Mouse (Mus musculus) left cerebral cortex, adult 18-20 months (tissue): Measurements from ENCODE around the gene Piwil1. TPM values are rescaled to one million over a fixed set of nuclear protein-coding genes. Genes with fewer than 3 reads are reported as not detected.
A peak's percentile ranks its signal among the peaks of the same experiment; 100 is the strongest.

Experiments
- DNase-seq, 2 experiments: peaks; one replicate each; pipeline ENCODE4 v3.0.0; 2021 to 2022; ENCODE audit warnings: low spot score in 2 of 2, mixed read lengths in 1 of 2
- long read RNA-seq, 2 experiments: library from polyadenylated mRNA; stranded (forward); transcript quantifications; one replicate each; pipeline ENCODE4 v2.0.0; 2021
- total RNA-seq, 2 experiments: library from RNA; stranded (reverse); gene quantifications; 2 replicates each; pipeline ENCODE4 v1.2.3; 2021

Piwil1 gene
- not detected for total RNA-seq
- long read RNA-seq, experiment 1 = 0 reads
- long read RNA-seq, experiment 2 = 0 reads

DNA sequence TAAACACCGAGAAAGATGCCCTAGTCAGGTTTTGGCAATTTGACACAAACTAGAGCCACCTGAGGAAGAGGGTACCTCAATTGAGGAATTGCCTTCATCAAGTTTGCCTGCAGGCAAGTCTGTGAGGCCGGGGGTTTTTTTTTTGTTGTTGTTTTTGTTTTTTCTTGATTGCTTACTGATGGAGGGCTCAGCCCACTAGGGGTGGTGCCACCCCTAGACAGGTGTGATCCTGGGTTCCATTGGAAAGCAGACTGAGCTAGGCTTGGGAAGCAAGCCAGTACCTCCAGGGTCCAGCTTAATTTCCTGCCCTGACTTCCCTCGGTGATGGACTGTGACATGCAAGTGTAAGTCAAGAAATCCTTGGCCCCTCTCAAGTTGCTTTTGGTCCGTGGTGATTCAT is at the start of gene Piwil1:
Gene Piwil1 (plus strand): TSS at position 301 of the 400 bp plus-strand sequence.
- DNase-seq = no peak

DNA sequence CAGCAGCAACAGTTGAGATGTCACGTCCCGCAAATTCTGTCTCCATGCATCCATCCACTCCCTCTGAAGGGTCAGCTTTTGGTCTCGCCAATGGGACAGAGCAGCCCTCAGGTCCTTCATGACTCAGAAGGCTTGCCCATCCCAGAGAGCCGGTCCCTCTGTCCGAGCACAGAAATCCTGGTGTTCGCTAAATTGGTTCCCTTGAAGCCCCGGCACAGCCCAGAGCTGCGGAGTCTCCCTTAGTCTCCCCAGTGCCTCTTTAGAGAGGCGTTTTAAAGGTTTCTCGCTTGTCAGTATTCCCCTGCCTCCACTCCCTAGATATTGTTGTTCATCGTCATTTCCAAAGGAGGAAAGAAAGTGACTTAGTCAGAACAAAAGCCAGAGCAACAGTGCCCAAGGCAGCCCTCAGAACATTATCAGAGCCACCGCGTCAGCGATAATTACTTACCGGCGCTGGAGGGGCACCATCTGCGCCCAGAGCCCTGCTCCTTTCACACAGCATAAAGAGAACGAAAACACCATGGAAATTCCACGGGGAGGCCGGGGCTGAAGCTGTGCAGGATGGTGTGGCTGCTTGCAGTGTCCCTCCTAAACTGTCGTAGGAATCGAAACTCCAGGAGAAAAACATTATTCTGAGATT is 45.7 kb upstream of the Piwil1 start:
- DNase-seq = no peak

DNA sequence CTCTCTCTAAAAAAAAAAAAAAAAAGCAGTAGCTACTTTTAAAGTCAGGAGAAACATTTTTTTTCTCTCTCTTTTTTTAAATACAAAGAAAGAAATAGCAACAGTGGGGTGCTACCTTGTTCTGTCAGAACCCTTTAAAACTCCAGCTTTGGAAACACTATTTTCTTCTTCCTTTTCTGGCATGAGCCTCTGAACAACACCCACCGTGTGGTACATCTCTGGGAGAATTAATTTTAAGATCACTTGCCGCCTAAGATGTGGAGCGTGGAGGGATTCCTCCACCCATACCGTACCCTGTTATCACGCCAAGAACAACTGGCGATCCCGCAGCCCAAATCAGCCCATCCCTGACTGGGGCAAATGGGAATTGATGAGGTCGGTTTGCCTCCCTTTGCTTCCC is 42.2 kb upstream of the Piwil1 start:
- peak in 1 of 2 experiments; percentile 24 for DNase-seq

DNA sequence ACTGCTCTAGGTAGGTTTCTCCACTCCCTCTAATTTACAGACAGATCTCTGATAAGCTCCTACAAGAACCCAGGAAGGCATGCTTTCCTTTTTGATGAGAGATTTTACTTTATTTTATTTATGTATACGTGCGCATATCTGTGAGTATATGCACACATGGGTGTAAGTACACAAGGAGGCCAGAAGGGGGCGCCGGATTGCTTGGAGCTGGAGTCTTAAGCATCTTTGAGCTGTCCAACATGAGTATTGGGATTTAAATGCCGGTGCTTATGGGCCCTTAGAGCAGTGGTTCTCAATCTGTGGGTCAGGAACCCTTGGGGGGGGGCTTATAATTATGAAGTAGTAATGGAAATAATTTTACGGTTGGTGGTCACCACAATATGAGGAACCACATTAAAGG is 39.4 kb upstream of the Piwil1 start:
- no peak for DNase-seq

DNA sequence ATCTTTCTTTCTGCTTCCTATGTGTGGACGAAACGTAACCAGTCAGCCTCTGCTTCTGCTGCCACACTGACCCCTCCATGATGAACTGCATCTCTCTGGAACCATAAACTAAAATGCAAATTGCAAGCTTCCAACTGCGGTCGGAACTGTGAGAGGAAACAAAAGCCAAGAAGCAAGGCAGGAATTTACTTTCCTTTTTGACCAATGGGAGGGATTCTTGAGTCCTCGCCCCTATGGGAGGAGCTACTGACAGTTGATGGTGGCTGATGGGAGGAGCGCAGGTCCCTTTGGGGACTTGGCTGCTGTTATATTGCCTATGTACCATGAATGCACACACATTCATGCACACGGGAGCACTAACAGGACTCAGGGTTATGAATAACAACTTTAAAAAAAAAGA is 38.3 kb upstream of the Piwil1 start:
- no peak for DNase-seq

DNA sequence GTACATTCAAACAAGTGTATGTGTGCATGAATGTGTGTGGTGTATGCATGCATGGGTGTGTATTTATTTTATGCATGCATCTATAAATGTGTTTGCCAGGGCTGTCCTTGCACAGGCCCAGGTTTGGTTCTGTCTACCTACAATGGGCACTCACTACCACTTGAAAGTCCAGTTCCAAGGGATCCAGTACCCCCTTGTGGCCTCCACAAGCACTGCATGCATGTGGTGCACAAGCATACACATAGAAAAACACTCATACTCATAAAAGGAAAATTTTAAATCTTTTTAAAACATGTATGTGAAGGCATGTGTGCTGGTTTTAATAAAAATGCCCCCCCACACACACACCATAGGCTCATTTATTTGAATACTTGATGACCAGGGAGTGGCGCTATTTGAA is 37.3 kb upstream of the Piwil1 start:
- no peak for DNase-seq

DNA sequence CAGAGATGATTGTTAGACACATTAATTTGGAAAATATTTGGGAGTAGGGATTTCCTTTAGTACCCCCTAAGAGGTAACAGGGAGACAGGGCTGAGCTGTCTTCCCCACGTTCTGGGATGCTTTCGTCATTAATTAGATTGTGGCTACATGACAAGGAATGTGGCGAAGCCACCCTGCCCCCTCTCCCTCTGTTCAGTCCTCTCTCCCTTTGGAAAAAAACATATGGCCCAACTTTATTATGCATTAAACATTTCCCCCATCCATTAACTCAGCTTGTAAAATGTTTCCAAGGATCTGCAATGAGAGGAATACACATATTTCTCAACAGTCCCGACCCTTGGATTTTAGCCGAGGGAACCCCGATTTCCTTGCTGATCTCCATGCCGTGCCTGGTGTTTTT is 35.0 kb upstream of the Piwil1 start:
- DNase-seq = no peak

DNA sequence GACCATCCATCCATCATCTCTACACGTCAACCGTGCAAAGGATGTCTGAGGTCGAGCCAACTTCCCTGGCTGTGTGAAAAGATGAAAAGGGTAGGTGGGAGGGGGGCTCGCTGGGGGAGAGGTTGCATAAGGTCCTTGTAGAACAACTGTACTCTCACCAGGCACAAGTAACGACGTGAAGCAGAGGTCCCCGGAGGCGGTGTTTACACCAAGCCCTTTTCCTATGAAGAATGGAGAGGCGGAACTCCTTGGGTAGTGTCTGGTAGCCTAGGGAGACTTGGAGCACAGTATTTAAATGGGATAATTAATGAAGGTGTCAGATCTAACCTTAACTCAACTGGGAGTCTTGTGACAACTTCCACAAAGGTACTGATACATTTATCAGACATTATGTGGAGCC is 28.2 kb upstream of the Piwil1 start:
- DNase-seq = no peak

DNA sequence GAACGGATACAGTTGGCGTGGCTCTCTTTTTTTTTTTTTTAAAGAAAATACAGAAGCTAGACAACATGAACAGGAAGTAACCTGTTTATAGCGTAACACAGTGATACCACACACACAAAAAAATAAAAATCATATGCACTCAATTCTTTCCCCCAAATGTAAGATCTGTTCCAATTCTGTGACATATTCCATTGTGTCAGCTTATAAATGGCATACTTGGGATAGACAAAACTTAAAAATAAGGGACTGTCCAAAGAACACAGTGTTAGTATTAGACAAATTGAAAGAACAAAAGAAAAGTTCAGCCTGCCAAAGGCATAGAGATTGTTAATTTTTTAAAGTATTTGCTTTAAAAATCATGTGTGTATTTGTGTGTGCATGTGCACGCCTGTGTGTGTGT is 25.0 kb upstream of the Piwil1 start:
- no peak for DNase-seq

DNA sequence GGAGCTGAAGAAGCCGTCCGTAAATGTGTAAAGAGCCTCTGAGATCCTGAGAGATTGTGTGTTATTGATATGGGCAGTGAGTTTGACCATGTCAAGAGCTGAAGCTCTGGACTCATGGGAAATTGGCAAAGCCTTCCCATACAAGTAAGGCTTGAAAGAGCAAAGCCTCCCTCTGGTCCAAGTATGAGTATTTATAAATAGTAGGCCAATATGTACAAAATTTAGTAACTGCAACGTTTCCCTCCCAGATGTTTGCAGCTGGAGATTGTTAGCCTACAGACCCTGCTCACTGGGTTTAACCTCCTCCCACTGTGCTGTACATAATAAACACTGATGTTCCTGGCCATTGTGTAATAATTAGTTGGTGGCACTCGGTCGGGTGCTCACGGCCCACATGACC is 24.5 kb upstream of the Piwil1 start:
- no peak for DNase-seq

DNA sequence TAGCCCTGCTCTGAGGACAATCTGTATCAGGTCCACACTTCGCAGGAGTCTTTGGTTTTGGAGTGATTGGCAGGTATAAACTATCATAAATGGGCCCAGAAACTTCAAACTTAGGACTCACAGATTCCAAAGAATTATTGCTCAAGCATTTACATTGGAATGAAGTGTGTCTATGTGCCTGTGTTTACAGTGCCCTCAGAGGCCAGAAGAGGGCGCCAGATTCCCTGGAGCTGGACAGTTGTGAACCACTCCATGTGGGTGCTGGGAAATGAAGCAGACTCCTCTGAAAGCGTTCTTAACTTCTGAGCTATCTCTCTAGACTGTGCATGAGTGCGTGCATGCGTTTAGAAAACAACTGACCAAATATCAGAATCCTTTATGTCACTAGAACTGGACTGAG is 20.9 kb upstream of the Piwil1 start:
- DNase-seq = no peak

DNA sequence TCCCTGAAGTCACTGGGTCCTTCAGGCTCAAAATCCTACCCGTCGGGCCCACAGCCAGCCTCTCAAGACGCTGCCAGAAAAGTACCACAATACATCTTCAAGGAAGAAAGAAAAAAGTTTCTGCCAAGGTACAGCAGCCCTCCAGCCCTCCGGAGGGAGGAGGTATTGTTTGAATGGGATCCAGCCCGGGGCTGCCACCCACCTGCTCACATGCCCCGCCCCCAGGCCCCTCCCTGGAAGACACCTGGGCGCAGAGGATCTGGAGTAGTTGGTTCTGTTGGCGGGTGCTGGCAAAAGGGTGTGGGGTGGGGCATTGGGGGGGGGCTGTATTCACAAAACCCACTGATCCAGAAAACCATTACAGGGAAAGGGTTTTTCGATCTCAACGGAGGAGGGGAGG is 18.1 kb upstream of the Piwil1 start:
- no peak for DNase-seq

DNA sequence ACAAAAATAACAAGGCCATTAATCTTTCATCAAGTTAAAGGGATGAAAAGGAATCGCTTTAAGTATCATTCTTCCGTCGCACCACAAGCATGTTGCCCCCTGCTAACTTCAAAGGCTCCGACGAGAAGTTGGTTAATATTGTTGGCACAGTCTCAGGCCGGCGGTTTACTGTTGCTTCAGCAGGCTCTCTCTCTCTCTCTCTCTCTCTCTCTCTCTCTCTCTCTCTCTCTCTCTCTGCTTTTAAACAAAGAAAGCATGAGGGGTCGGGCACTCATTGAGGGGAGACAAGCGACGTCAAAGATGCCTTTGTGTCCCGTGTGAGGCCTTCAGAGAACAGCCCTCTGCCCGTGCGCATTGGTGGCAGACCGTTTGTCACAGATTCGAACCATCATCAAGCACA is 17.7 kb upstream of the Piwil1 start:
- no peak for DNase-seq

DNA sequence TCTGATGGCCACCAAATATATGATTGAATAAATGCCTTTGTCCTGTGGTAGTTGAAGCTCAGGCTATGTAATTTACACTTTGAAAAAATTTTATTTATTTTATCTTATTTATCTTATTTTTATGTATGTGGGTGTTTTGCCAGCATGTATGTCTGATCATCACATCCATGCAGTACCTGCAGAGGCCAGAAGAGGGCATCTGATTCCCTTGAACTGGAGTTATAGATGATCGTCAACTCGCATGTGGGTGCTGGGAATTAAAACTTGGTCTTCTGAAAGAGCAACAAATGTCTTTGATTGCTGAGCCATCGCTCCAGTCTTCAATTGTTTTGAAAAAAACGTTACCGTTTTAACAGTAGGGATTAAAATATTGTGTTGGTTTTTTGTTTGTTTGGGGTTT is 15.2 kb upstream of the Piwil1 start:
- DNase-seq = no peak

DNA sequence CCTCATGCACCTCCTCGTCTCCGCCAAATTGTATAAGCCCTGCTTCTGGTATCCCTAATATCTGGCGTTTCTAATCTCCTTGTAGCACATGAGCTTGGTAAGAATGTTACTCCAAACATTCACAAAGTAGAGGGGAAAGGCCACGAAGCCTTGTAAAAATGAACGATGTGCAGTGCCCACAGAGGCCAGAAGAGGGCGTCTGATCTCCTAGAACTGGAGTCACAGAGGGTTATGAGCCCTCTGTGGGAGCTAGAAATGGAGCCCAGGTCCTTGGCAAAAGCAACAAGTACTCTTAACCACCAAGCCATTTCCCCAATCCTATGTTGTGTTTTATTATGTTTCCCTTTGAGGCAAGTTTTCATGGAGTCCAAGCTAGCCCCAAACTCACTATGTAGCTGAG is 8.2 kb upstream of the Piwil1 start:
- DNase-seq = no peak

DNA sequence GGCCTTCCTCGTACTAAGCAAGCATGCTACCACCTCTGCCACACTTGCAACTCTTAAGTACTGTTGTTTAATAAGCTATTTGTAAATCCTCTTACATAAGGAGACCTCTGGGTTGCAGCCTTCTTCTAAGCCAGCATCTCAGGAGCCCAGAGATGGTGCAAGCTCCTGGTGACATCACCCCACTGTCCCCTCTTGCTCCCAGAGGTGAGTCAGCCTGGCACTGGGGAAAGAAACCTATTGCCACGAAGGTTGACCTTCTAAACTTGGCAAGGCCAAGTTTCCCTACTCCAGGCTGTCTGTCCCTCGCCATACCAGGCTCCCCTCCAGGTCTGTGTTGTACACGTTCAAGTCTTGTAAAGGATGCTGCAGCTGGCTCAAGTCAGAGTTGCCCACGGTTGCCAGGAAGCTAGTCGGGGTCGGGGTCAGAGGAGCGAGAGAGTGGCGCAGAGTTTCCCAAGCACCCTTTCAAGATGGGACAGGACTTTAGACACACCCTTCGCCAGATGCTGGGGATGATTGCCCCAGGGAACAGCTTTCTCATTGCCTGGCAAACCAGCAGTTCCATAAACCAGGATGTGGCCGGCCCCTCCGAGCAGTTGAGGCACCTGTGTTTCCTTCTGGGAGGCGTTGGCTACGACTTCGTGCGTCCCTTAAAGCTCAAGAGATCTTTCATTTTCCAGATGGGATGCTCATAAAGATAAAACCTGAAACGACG is 7.6 kb upstream of the Piwil1 start:
- DNase-seq = no peak

DNA sequence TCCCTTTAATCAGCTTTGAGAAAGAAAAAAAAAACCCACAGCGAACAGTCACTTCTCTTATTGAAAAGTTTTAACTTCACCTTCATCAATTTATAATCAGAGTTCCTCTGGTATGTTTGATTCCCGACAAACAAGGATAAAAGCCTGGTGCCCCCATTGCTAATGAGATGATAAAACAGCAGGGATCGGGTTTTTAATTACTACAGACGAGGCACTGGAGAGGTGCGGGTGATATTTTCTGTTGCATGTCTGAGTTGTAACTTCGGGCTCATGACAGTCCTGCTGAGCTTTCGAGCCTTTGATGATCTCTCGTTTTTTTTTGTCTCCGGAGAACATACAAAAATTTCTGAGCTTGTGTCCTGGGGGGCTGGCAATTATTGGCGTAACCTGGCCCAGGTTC is 5.5 kb upstream of the Piwil1 start:
- no peak for DNase-seq

DNA sequence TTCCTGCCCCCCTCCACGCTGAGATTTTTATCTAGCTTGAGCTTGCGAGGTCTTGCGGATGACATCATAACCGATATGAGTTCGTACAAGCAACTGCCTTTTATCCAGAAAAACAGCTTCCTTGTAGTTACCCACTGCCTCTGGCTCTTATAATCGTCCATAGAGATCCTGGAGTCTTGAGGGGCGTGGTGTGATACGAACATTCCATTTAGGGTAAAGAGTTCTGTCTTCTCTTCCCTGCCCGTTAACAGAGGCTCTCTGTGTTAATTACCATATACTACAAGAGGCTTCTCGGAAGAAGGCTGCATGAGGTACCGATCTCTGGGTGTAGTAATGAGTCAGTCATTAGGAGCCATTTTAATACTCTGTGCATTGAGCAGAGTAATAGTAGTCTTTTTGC is 1.6 kb upstream of the Piwil1 start:
- no peak for DNase-seq

DNA sequence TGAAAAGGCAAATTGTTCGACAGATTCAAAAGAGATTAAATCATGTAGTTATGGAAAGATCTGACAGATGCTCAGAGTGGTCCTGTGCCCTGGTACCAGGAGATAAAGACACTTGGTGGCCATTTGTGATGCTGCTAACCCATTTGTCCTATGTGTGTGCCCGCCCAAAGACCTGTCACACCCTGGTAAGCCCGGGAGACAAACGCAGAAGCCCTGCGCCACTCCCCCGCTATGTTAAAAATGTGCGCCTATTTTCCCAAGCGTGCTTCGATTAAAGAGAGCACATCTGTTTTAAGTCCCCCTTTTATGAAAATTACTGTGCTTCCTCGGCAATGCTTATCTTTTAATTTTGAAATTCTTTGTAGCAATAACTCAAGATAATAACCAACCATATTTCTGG is 1.4 kb downstream of the Piwil1 start:
- no peak for DNase-seq

DNA sequence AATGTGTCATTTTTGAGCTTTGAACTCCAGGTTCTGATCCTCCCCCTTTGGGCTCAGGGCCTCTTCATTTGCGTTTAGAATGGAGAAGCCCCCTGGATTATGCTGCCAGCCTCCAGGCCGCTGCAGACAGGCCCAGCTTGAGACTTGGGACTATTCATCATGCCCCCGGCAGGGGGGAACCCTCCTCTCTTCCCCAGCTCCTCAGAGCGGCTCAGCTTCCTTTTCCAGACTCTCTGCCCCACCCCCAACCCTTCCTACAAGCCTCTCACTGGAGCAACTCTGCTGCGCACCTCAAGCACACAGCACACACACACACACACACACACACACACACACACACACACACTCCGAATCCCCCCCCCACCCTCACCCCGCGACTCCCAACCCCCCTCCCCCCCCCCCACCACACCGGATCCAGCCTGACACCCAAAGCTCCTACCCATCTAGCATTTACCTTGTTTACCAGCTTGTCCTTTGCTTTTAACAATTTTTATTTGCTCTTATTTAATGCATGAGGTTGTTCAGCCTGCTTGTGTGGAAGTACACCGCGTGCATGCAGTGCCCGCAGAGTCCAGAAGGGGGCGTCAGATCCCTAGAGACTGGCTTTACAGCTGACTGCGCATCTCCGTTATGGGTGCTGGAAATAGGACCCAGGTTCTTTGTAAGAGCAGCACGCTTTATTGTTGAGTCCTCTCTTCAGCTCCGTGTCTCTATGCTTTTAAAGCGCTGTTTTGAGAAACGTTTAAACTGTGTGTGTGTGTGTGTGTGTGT is 2.0 kb downstream of the Piwil1 start:
- DNase-seq = no peak

DNA sequence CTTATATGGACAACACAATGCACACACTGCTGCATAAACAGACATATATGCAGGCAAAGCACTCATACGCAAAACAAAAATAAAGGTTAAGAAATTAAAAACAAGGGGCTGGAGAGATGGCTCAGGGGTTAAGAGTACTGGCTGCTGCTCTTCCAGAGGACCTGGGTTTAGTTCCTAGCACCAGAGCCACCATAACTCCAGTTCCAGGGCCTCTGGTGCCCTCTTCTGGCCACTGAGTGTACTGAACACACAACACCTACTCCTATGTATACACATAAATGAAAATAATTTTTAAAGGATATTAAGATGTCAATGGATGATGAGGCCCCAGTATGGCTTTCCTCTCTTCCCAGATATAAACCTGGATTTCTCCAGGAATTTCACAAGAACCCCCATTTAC is 4.1 kb downstream of the Piwil1 start:
- no peak for DNase-seq

DNA sequence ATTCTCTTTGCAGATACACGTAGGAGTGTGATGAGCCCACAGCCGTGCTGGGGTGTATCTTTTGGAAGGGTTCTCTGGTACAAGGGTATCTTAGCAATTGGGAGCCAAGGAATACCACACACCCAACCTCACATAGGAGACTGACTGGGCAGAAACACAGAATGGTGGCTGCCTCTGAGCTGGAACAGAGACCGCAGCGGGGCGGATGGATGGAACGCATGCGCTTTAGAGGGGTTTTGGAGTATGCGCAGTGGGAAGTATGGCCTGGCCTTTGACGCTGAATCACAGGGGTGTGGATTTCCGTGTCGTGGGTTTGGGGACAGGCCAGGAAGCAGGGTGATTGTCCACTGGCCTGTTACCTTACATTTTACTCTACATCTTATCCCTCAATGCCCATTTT is 4.9 kb downstream of the Piwil1 start:
- DNase-seq = no peak
